Mouse (Mus musculus): ENCODE measurements at regions not wholly inside any gene's neighbourhood (a gene's known extent, or its start where the extent isn't known, plus 50 kb on each side); places are given as distances from the start of the nearest gene placed in this dataset.

DNA sequence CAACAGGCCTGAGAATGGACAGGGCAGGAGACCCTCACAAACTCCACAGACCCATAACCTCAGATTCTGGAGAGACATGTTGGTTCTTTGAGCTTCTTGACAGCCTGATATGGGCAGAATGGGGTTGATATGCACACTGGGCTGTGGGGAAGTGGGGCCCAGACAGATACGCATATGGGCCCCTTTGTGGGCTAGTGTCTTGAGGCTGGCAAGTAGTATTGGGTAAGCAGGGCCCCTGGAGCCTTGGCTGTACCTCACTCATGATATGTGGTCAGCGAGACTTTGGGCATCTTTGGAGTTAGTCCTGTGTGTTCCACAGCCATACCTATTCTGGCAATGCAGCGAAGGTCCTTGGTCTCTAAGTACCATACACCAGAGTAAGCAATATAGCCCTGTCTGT, 119.3 kb downstream of the 1810010D01Rik start:
- TF ChIP-seq CTCF (IDR thresholded peaks at IDR 0.05; ENCODE audit: low read depth) (no peak), EP300 (optimal IDR thresholded peaks at IDR 0.05) (no peak)

All from stomach, postnatal 0 days (tissue).